Mouse (Mus musculus): ENCODE measurements at regions not wholly inside any gene's neighbourhood (a gene's known extent, or its start where the extent isn't known, plus 50 kb on each side); places are given as distances from the start of the nearest gene placed in this dataset.

DNA sequence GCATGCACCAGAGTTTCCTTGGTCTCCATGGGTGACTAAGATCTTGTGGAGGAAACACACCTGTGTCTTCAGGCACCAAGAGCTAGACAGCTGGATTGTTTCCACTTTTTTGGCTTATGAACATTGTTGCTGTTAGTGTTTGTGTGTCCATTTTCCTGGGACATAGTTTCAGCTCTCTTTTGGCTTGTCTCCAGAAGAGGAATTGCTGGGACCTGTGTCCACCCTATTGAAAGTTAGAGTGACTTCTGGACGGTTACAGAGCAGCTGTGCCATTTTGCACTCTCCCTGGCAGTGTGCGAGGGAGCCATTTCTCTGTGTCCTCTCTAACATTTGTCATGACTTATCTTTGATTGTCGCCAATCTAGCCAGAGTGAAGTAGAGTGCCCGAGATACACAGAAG lies 51.5 kb upstream of the Irx3 start:
- ATAC-seq (replicated peaks; ENCODE audit: low FRiP score, poor library complexity, severe bottlenecking): no peak
